Mouse (Mus musculus) CH12.LX (cell line): Measurements from ENCODE around the gene Fam160a1. TPM values are rescaled to one million over a fixed set of nuclear protein-coding genes. Genes with fewer than 3 reads are reported as not detected.

Experiments
- DNase-seq: peaks from one replicate; pipeline ENCODE4 v3.0.0-alpha.2; 2013; ENCODE audit errors: extremely low read depth
- H3K27ac ChIP-seq: 2 replicates; pipeline ENCODE4 v1.5.1; 2012; ENCODE audit warnings: low read depth, mild to moderate bottlenecking, control low read depth, moderate library complexity; ENCODE audit not compliant: insufficient read depth
- H3K27me3 ChIP-seq: replicated peaks from 2 replicates; pipeline ENCODE3; 2012; ENCODE audit warnings: inconsistent platforms
- H3K36me3 ChIP-seq, 2 experiments: replicated peaks in 1 of 2; 2 replicates each; pipeline versions ENCODE3 to v1.6.1; 2012; ENCODE audit warnings: inconsistent platforms in 1 of 2, low read length in 1 of 2, mild to moderate bottlenecking in 1 of 2, mixed read lengths in 1 of 2, moderate library complexity in 1 of 2; ENCODE audit not compliant: control insufficient read depth in 1 of 2, insufficient read depth in 1 of 2
- H3K4me1 ChIP-seq, 2 experiments: 2 replicates each; pipeline ENCODE4 v1.6.1; 2012; ENCODE audit warnings: inconsistent platforms in 1 of 2, moderate library complexity in 1 of 2; ENCODE audit not compliant: insufficient read depth in 2 of 2, control insufficient read depth in 1 of 2
- H3K4me2 ChIP-seq: 2 replicates; pipeline ENCODE4 v1.6.1; 2012; ENCODE audit warnings: low read depth, mild to moderate bottlenecking, control low read depth; ENCODE audit not compliant: poor library complexity, insufficient read depth, severe bottlenecking
- H3K4me3 ChIP-seq, 3 experiments: fragments of 150-350 bp in 1 of 3; sonication (generic) in 1 of 3; replicated peaks in 1 of 3; 2 replicates each; pipeline versions ENCODE3 to v1.5.1; 2011 to 2012; ENCODE audit warnings: low read depth in 2 of 3, low read length in 2 of 3, mild to moderate bottlenecking in 2 of 3, moderate library complexity in 2 of 3, control low read depth in 1 of 3, improper control_type of control experiment in 1 of 3, inconsistent platforms in 1 of 3, mixed read lengths in 1 of 3; ENCODE audit not compliant: poor library complexity in 1 of 3
- H3K79me2 ChIP-seq: replicated peaks from 2 replicates; pipeline ENCODE4 v1.6.1; 2012; ENCODE audit warnings: mild to moderate bottlenecking, moderate library complexity; ENCODE audit not compliant: control insufficient read depth, poor library complexity, insufficient read depth, severe bottlenecking; ENCODE audit errors: extremely low read depth
- H3K9ac ChIP-seq: 2 replicates; pipeline ENCODE4 v1.6.1; 2012; ENCODE audit warnings: low read depth, mild to moderate bottlenecking, control low read depth, moderate library complexity; ENCODE audit not compliant: insufficient read depth
- H3K9me3 ChIP-seq: replicated peaks from 2 replicates; pipeline ENCODE3; 2012; ENCODE audit warnings: low read length, inconsistent platforms, mixed read lengths
- BHLHE40 ChIP-seq: IDR thresholded peaks from 2 replicates; pipeline ENCODE4 v1.6.1; 2011; ENCODE audit warnings: mild to moderate bottlenecking, low read depth, low read length, improper control_type of control experiment
- CHD1 ChIP-seq: IDR thresholded peaks from 2 replicates; pipeline ENCODE4 v1.6.1; 2012; ENCODE audit warnings: low read depth, low read length, improper control_type of control experiment, inconsistent platforms
- CTCF ChIP-seq, 2 experiments: IDR thresholded peaks in 1 of 2; conservative IDR thresholded peaks in 1 of 2; 2 replicates each; pipeline ENCODE4 v1.5.1; 2011 to 2012; ENCODE audit warnings: low read depth in 2 of 2, low read length in 2 of 2, improper control_type of control experiment in 1 of 2, inconsistent platforms in 1 of 2, mild to moderate bottlenecking in 1 of 2, moderate library complexity in 1 of 2
- E2F4 ChIP-seq: IDR thresholded peaks from 2 replicates; pipeline ENCODE4 v1.6.1; 2011; ENCODE audit warnings: low read depth, low read length, improper control_type of control experiment; ENCODE audit not compliant: insufficient replicate concordance
- ELF1 ChIP-seq: IDR thresholded peaks from 2 replicates; pipeline ENCODE4 v1.6.1; 2014; ENCODE audit warnings: low read depth, mild to moderate bottlenecking, inconsistent platforms, low read length, improper control_type of control experiment
- EP300 ChIP-seq: IDR thresholded peaks from 2 replicates; pipeline ENCODE4 v1.6.1; 2011; ENCODE audit warnings: low read length, improper control_type of control experiment
- JUN ChIP-seq: IDR thresholded peaks from 2 replicates; pipeline ENCODE4 v1.6.1; 2011; ENCODE audit warnings: low read depth, mild to moderate bottlenecking, low read length, improper control_type of control experiment, moderate library complexity; ENCODE audit not compliant: insufficient read depth
- JUND ChIP-seq: conservative IDR thresholded peaks from 2 replicates; pipeline ENCODE4 v1.6.1; 2011; ENCODE audit warnings: low read depth, low read length, improper control_type of control experiment
- MAX ChIP-seq: IDR thresholded peaks from 2 replicates; pipeline ENCODE4 v1.6.1; 2011; ENCODE audit warnings: low read length, improper control_type of control experiment
- MXI1 ChIP-seq: IDR thresholded peaks from 2 replicates; pipeline ENCODE4 v1.6.1; 2011; ENCODE audit warnings: mild to moderate bottlenecking, low read depth, low read length, improper control_type of control experiment
- MYC ChIP-seq: IDR thresholded peaks from 2 replicates; pipeline ENCODE4 v1.6.1; 2011; ENCODE audit warnings: low read depth, mild to moderate bottlenecking, improper control_type of control experiment, low read length
- NELFE ChIP-seq: IDR thresholded peaks from 2 replicates; pipeline ENCODE4 v1.6.1; 2011; ENCODE audit warnings: low read depth, low read length, improper control_type of control experiment
- NRF1 ChIP-seq: IDR thresholded peaks from 2 replicates; pipeline ENCODE4 v1.6.1; 2014; ENCODE audit warnings: low read depth, mild to moderate bottlenecking, inconsistent platforms, low read length, improper control_type of control experiment, moderate library complexity
- PAX5 ChIP-seq: IDR thresholded peaks from 2 replicates; pipeline ENCODE4 v1.6.1; 2012; ENCODE audit warnings: low read length, inconsistent platforms, mixed read lengths
- POLR2A ChIP-seq: IDR thresholded peaks from 2 replicates; pipeline ENCODE4 v1.6.1; 2011; ENCODE audit warnings: low read depth, mild to moderate bottlenecking, improper control_type of control experiment, low read length
- POLR2AphosphoS2 ChIP-seq: IDR thresholded peaks from 2 replicates; pipeline ENCODE4 v1.6.1; 2011; ENCODE audit warnings: low read depth, low read length, improper control_type of control experiment
- RAD21 ChIP-seq: IDR thresholded peaks from 2 replicates; pipeline ENCODE4 v1.6.1; 2011; ENCODE audit warnings: low read depth, mild to moderate bottlenecking, low read length, improper control_type of control experiment, moderate library complexity
- RCOR1 ChIP-seq: conservative IDR thresholded peaks from 2 replicates; pipeline ENCODE4 v1.6.1; 2012; ENCODE audit warnings: low read depth, mild to moderate bottlenecking, inconsistent platforms, low read length, improper control_type of control experiment
- SIN3A ChIP-seq: IDR thresholded peaks from 2 replicates; pipeline ENCODE4 v1.6.1; 2012; ENCODE audit warnings: low read length, improper control_type of control experiment, inconsistent platforms
- SMC3 ChIP-seq: IDR thresholded peaks from 2 replicates; pipeline ENCODE4 v1.6.1; 2011; ENCODE audit warnings: low read depth, low read length, improper control_type of control experiment
- TBP ChIP-seq: conservative IDR thresholded peaks from 2 replicates; pipeline ENCODE4 v1.6.1; 2011; ENCODE audit warnings: low read depth, low read length, improper control_type of control experiment
- TCF12 ChIP-seq: IDR thresholded peaks from 2 replicates; pipeline ENCODE4 v1.6.1; 2014; ENCODE audit warnings: low read depth, mild to moderate bottlenecking, inconsistent platforms, low read length, improper control_type of control experiment
- USF1 ChIP-seq: IDR thresholded peaks from 2 replicates; pipeline ENCODE4 v1.6.1; 2014; ENCODE audit warnings: low read depth, mild to moderate bottlenecking, inconsistent platforms, low read length, improper control_type of control experiment
- USF2 ChIP-seq: conservative IDR thresholded peaks from 2 replicates; pipeline ENCODE4 v1.6.1; 2011; ENCODE audit warnings: low read depth, low read length, improper control_type of control experiment
- ZC3H11A ChIP-seq: IDR thresholded peaks from 2 replicates; pipeline ENCODE4 v1.6.1; 2012; ENCODE audit warnings: low read depth, mild to moderate bottlenecking, inconsistent platforms, low read length, improper control_type of control experiment
- ZMIZ1 ChIP-seq: IDR thresholded peaks from 2 replicates; pipeline ENCODE4 v1.6.1; 2012; ENCODE audit warnings: low read depth, mild to moderate bottlenecking, inconsistent platforms, low read length, improper control_type of control experiment
- ZNF384 ChIP-seq: IDR thresholded peaks from 2 replicates; pipeline ENCODE4 v1.6.1; 2012; ENCODE audit warnings: low read depth, low read length, improper control_type of control experiment, inconsistent platforms
- dilution Hi-C: fragments of 300-500 bp; cut with MboI; formaldehyde crosslinking; loops from 2 replicates; pipeline ENCODE4 v1.14.3; 2020; ENCODE audit warnings: low sequenced_read_pairs; ENCODE audit not compliant: extremely low pct_unique_long_range_greater_than_20kb, extremely low pct_ligation_motif_present
- in situ Hi-C: fragments of 300-500 bp; cut with MboI; formaldehyde crosslinking; loops from 3 replicates; pipeline ENCODE4 v1.14.3; 2019; ENCODE audit warnings: low sequenced_read_pairs, low pct_ligation_motif_present, low pct_unique_long_range_greater_than_20kb, mixed read lengths
- polyA plus RNA-seq: library from polyadenylated mRNA; unstranded; fragments of >175 nt; gene quantifications from 2 replicates; pipeline ENCODE4 v1.2.1, GENCODE M21; 2012; ENCODE audit warnings: low read depth; ENCODE audit not compliant: insufficient read length
- total RNA-seq, 2 experiments: library from RNA; depleted of rRNA; stranded (reverse); fragments of 300-350 nt in 1 of 2; fragments of >200 nt in 1 of 2; gene quantifications; 2 replicates each; pipeline ENCODE4 v1.2.3; 2012 to 2014

Fam160a1 gene
- total and polyA plus RNA-seq, 3 experiments: 0.17 to 0.41 (median 0.20) TPM

GRCm38 (mm10) chr3:85780332-85780731 is 36.8 kb downstream of the Fam160a1 start:
- TF ChIP-seq ZMIZ1 (no peak), CHD1 (no peak), MYC (no peak), POLR2A (no peak), RAD21 (no peak), SMC3 (no peak), POLR2AphosphoS2 (no peak), E2F4 (no peak), ZC3H11A (no peak), NRF1 (no peak), EP300 (no peak), PAX5 (no peak), MAX (no peak), USF2 (no peak), BHLHE40 (no peak), RCOR1 (no peak), SIN3A (no peak), CTCF (conservative IDR thresholded peaks at IDR 0.05 in 1 of 2, IDR thresholded peaks at IDR 0.05 in 1 of 2; ENCODE audit: low read depth in 2 of 2, low read length in 2 of 2) (no peak)
- no peaks in the 10 kb centered on the region for H3K9me3 ChIP-seq
- no peak for DNase-seq
- no peak overlapping the region for H3K4me3 ChIP-seq
- no peak overlapping the region for H3K27ac ChIP-seq
- H3K9ac ChIP-seq: no peak overlapping the region
- in situ Hi-C loops: no loop called here
- H3K79me2 ChIP-seq: no peaks in the 10 kb centered on the region
- no peaks in the 10 kb centered on the region for H3K36me3 ChIP-seq
- H3K4me2 ChIP-seq: no peak overlapping the region
- dilution Hi-C loops: no loop called here
- no peaks in the 10 kb centered on the region for H3K27me3 ChIP-seq
- H3K4me1 ChIP-seq: no peaks in the 10 kb centered on the region

GRCm38 (mm10) chr3:85777841-85778240 is 39.2 kb downstream of the Fam160a1 start:
- Histone ChIP-seq H3K4me3 (no peak overlapping the region), H3K27me3 (no peaks in the 10 kb centered on the region), H3K36me3 (no peaks in the 10 kb centered on the region), H3K9me3 (no peaks in the 10 kb centered on the region), H3K79me2 (no peaks in the 10 kb centered on the region), H3K4me2 (no peak overlapping the region), H3K4me1 (peaks cover 2 to 5% of the 10 kb centered on the region in 2 experiments; a peak in 2 of 4 replicates), H3K27ac (no peak overlapping the region), H3K9ac (no peak overlapping the region)
- DNase-seq: no peak
- in situ Hi-C loops: no loop called here
- TF ChIP-seq MXI1 (no peak), POLR2A (no peak), NRF1 (no peak), CTCF (conservative IDR thresholded peaks at IDR 0.05 in 1 of 2, IDR thresholded peaks at IDR 0.05 in 1 of 2; ENCODE audit: low read depth in 2 of 2, low read length in 2 of 2) (no peak), USF2 (no peak), MYC (no peak), POLR2AphosphoS2 (no peak), JUN (no peak), NELFE (no peak), ZNF384 (no peak), BHLHE40 (no peak), ELF1 (no peak), USF1 (no peak), ZMIZ1 (no peak), TBP (no peak), JUND (no peak), TCF12 (no peak), EP300 (no peak)
- dilution Hi-C loops: no loop called here
